Comparison of ENCODE assay signal across 17 mouse cellular contexts in the genomic region with DNA sequence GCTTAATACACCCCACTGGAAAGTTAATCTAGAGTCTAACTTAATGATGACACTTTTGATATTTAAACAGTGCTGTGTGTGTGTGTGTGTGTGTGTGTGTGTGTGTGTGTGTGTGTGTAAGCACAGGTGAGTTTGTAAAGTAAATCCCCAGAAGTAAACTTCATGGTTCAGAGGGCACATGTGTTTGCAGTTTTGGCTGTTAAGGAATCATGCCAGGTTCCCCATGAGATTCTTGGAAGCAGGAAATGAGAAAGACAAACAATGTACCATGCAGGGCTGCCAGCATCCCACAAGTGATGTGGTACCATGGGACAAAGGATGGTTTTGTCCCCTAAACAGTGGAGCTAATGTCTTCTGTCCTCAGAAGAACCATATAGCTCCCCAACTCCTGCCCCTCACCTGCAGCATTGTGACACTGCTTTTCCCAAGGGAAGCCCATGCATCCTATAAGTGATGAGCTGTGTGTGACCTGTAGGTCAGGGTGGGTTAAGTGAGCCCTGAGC. TPM values are rescaled to one million over a fixed set of nuclear protein-coding genes. Genes with fewer than 3 reads are reported as not detected.
DNase-seq lines count a peak whose midpoint lies in the region; ATAC-seq and TF ChIP-seq lines count a peak whose summit lies in the region.
"Had no signal": no experiment of that assay in that cellular context is flagged by ENCODE, and none has a peak within 500 bp of the region (broad histone marks: within the 10 kb centered on the region; RNA-seq: fewer than 3 reads in every experiment).

No protein-coding gene starts in this region.

- H3K9ac ChIP-seq in liver, adult 2 months (ENCODE audit: low read depth, low read length): no peak overlapping the region
- H3K9ac ChIP-seq in liver, postnatal 0 days (replicated peaks): no peak overlapping the region
- H3K9ac ChIP-seq in embryonic facial prominence, embryonic 13.5 days: no peak overlapping the region
- H3K9ac ChIP-seq: forebrain, postnatal 0 days had no signal

- peaks cover 18% of the 10 kb centered on the region; the same call in 1 of the 2 replicates for H3K79me2 ChIP-seq in liver, adult 2 months (ENCODE audit: control insufficient read depth, insufficient read depth, low read length)

- no peak overlapping the region for H3K27ac ChIP-seq in liver, adult 2 months (replicated peaks; ENCODE audit: insufficient read depth, low read depth, low read length)
- H3K27ac ChIP-seq in liver, postnatal 0 days (ENCODE audit: low read depth): no peak overlapping the region
- H3K27ac ChIP-seq in embryonic facial prominence, embryonic 13.5 days: peak overlapping the region; percentile 29; the same call in 1 of the 2 replicates
- H3K27ac ChIP-seq: hindbrain, postnatal 0 days; macrophage had no signal

- TF ChIP-seq CTCF in liver, adult 2 months (IDR thresholded peaks at IDR 0.05; ENCODE audit: low read depth, low read length): no peak
- TF ChIP-seq CTCF in liver, postnatal 0 days (IDR thresholded peaks at IDR 0.05; ENCODE audit: low read depth): no peak

- H3K4me2 ChIP-seq in liver, postnatal 0 days (ENCODE audit: low read depth, low read length): no peak overlapping the region
- no peak overlapping the region for H3K4me2 ChIP-seq in embryonic facial prominence, embryonic 13.5 days

- peak; percentile 38; the same call in 1 of the 2 replicates for ATAC-seq in frontal cortex, adult (ENCODE audit: low TSS enrichment)
- no peak for ATAC-seq in liver, postnatal 0 days
- no peak for ATAC-seq in embryonic facial prominence, embryonic 13.5 days (ENCODE audit: insufficient number of reproducible peaks, insufficient read depth, low FRiP score, low TSS enrichment, low read depth)
- no peak for ATAC-seq in erythroblast, adult 5-6 weeks (replicated peaks; ENCODE audit: low FRiP score, poor library complexity, severe bottlenecking)
- ATAC-seq: activated CD4-positive, CD25-positive, alpha-beta regulatory T cell, adult 4 months; forebrain, postnatal 0 days; hindbrain, postnatal 0 days; intestine, postnatal 0 days had no signal

- TF ChIP-seq POLR2A in liver, adult 2 months (IDR thresholded peaks at IDR 0.05; ENCODE audit: extremely low read depth, insufficient read depth, low read length): no peak

- TF ChIP-seq EP300 in liver, postnatal 0 days (IDR thresholded peaks at IDR 0.05; ENCODE audit: low read depth): no peak

- intact Hi-C loops in left cerebral cortex, postnatal 4 days (cut with DNase I): loop anchor here (10.0 kb wide), 1 partner anchor 51 kb away; no protein-coding TSS in a partner anchor

- H3K36me3 ChIP-seq in liver, adult 2 months (ENCODE audit: control insufficient read depth, insufficient read depth, low read length): no peaks in the 10 kb centered on the region
- H3K36me3 ChIP-seq in liver, postnatal 0 days (replicated peaks; ENCODE audit: insufficient read depth, low read length): no peaks in the 10 kb centered on the region
- no peaks in the 10 kb centered on the region for H3K36me3 ChIP-seq in embryonic facial prominence, embryonic 13.5 days

- peaks cover 21% of the 10 kb centered on the region for H3K4me1 ChIP-seq in liver, adult 2 months (ENCODE audit: control insufficient read depth, insufficient read depth, low read length)
- H3K4me1 ChIP-seq in liver, postnatal 0 days (ENCODE audit: insufficient read depth): peaks cover 15% of the 10 kb centered on the region
- H3K4me1 ChIP-seq in embryonic facial prominence, embryonic 13.5 days: peaks cover 70% of the 10 kb centered on the region

- no peak for DNase-seq in frontal cortex, adult 2 months (ENCODE audit: extremely low spot score in 1 of 2, low spot score in 1 of 2)
- DNase-seq in liver, adult 2 months (ENCODE audit: extremely low read depth, low read depth, low spot score): peak; percentile 66
- no peak for DNase-seq in liver, postnatal 0 days
- no peak for DNase-seq in left cerebral cortex, postnatal 4 days
- no peak for DNase-seq in kidney, postnatal 14 days
- DNase-seq: adrenal gland, adult 8-10 months; cerebellum, adult 8-10 months; forebrain, postnatal 0 days; liver; thymus, postnatal 25 days had no signal

- H3K9me3 ChIP-seq in liver, postnatal 0 days (ENCODE audit: low read length): no peaks in the 10 kb centered on the region
- H3K9me3 ChIP-seq in embryonic facial prominence, embryonic 13.5 days: no peaks in the 10 kb centered on the region

- no peak overlapping the region for H3K4me3 ChIP-seq in liver, adult 2 months (ENCODE audit: insufficient read depth, low read depth, low read length)
- no peak overlapping the region for H3K4me3 ChIP-seq in liver, postnatal 0 days (ENCODE audit: low read depth, low read length)
- no peak overlapping the region for H3K4me3 ChIP-seq in embryonic facial prominence, embryonic 13.5 days

- H3K27me3 ChIP-seq in liver, adult 2 months (ENCODE audit: control insufficient read depth, insufficient read depth, low read length): no peaks in the 10 kb centered on the region
- H3K27me3 ChIP-seq in liver, postnatal 0 days (ENCODE audit: insufficient read depth, low read length): no peaks in the 10 kb centered on the region
- H3K27me3 ChIP-seq in embryonic facial prominence, embryonic 13.5 days: no peaks in the 10 kb centered on the region

RNA-seq across cellular contexts. Expression of a gene that starts 57.6 kb away (rescaled TPM):
- 35.2 and 39.5 TPM in 2 replicates for polyA plus RNA-seq in frontal cortex, adult 2 months (2012; rRNA removed)
- total RNA-seq in liver, adult 2 months (2014; rRNA removed): 13.0 and 14.1 TPM in 2 replicates
- polyA plus RNA-seq in liver, adult 2 months (2012; rRNA removed): 11.0 and 13.9 TPM in 2 replicates
- polyA plus RNA-seq in liver, postnatal 0 days (2015; fragmentation: Nextera tagmentation; extraction: Ambion mirVana): 4.1 and 4.5 TPM in 2 replicates
- polyA plus RNA-seq in embryonic facial prominence, embryonic 13.5 days (2015; fragmentation: Nextera tagmentation; extraction: Ambion mirVana): 52.5 and 53.2 TPM in 2 replicates
- total RNA-seq in left cerebral cortex, postnatal 4 days (2021): 10 to 100 TPM; 51.3 to 54.4 TPM
- total RNA-seq in erythroblast, adult 5-6 weeks (2015; ENCODE audit: low replicate concordance): 13.8 and 14.0 TPM in 2 replicates
- 9.5 and 13.4 TPM in 2 replicates for total RNA-seq in erythroblast, adult 5-6 weeks (2017; ENCODE audit: low replicate concordance)
